Mouse (Mus musculus) bone marrow macrophage, adult 2 months (primary cell): ENCODE results near the gene Pnpo. TPM values are rescaled to one million over a fixed set of nuclear protein-coding genes. Genes with fewer than 3 reads are reported as not detected.

Experiments used
- H3K27ac ChIP-seq: 2 replicates; pipeline ENCODE4 v1.5.1; 2012; ENCODE audit warnings: low read depth, low read length; ENCODE audit not compliant: insufficient read depth
- H3K4me1 ChIP-seq: 2 replicates; pipeline ENCODE4 v1.6.1; 2012; ENCODE audit warnings: low read length; ENCODE audit not compliant: control insufficient read depth, insufficient read depth
- H3K4me3 ChIP-seq: 2 replicates; pipeline ENCODE4 v1.5.1; 2012; ENCODE audit warnings: mild to moderate bottlenecking, low read length, moderate library complexity; ENCODE audit not compliant: insufficient read depth
- CTCF ChIP-seq: IDR thresholded peaks from 2 replicates; pipeline ENCODE4 v1.5.1; 2012; ENCODE audit warnings: low read depth, mild to moderate bottlenecking, low read length, moderate library complexity
- POLR2A ChIP-seq: IDR thresholded peaks from 2 replicates; pipeline ENCODE4 v1.6.1; 2012; ENCODE audit warnings: mild to moderate bottlenecking, low read depth, low read length, borderline replicate concordance
- polyA plus RNA-seq: library from polyadenylated mRNA; stranded (reverse); fragments of >200 nt; gene quantifications from 2 replicates; pipeline ENCODE4 v1.2.4, GENCODE M21; 2012; ENCODE audit not compliant: missing spikeins, insufficient read depth, insufficient read length

Gene Pnpo
- polyA plus RNA-seq, 1 experiment: 17.5 TPM

- Histone ChIP-seq H3K4me3 (no peak overlapping the region), H3K27ac (no peak overlapping the region), H3K4me1 (peaks cover 6% of the 10 kb centered on the region)
- TF ChIP-seq POLR2A (no peak), CTCF (no peak)
These were observed 3.0 kb downstream of the Pnpo start for GRCm38 (mm10) chr11:96940578-96941465.

GRCm38 (mm10) chr11:96938426-96938800 is 5.4 kb downstream of the Pnpo start:
- Histone ChIP-seq H3K4me3 (no peak overlapping the region), H3K27ac (no peak overlapping the region), H3K4me1 (peaks cover 7% of the 10 kb centered on the region; the same call in 1 of the 2 replicates)
- no peak for TF ChIP-seq CTCF
- no peak for TF ChIP-seq POLR2A

- peaks cover 7% of the 10 kb centered on the region; the same call in 1 of the 2 replicates for H3K4me1 ChIP-seq
- no peak overlapping the region for H3K4me3 ChIP-seq
- TF ChIP-seq POLR2A (no peak), CTCF (peak; percentile 49; the same call in 1 of the 2 replicates)
- no peak overlapping the region for H3K27ac ChIP-seq
These were observed 6.0 kb downstream of the Pnpo start for GRCm38 (mm10) chr11:96937549-96938425.

- no peak overlapping the region for H3K27ac ChIP-seq
- peaks cover 7% of the 10 kb centered on the region; the same call in 1 of the 2 replicates for H3K4me1 ChIP-seq
- TF ChIP-seq POLR2A: no peak
- TF ChIP-seq CTCF: no peak
- H3K4me3 ChIP-seq: no peak overlapping the region
These were observed 7.7 kb downstream of the Pnpo start for GRCm38 (mm10) chr11:96935872-96936650.

- Histone ChIP-seq H3K27ac (no peak overlapping the region), H3K4me3 (no peak overlapping the region), H3K4me1 (peaks cover 7% of the 10 kb centered on the region; the same call in 1 of the 2 replicates)
- TF ChIP-seq CTCF: no peak
- TF ChIP-seq POLR2A: no peak
These were observed 8.8 kb downstream of the Pnpo start for GRCm38 (mm10) chr11:96934921-96935356.

DNA sequence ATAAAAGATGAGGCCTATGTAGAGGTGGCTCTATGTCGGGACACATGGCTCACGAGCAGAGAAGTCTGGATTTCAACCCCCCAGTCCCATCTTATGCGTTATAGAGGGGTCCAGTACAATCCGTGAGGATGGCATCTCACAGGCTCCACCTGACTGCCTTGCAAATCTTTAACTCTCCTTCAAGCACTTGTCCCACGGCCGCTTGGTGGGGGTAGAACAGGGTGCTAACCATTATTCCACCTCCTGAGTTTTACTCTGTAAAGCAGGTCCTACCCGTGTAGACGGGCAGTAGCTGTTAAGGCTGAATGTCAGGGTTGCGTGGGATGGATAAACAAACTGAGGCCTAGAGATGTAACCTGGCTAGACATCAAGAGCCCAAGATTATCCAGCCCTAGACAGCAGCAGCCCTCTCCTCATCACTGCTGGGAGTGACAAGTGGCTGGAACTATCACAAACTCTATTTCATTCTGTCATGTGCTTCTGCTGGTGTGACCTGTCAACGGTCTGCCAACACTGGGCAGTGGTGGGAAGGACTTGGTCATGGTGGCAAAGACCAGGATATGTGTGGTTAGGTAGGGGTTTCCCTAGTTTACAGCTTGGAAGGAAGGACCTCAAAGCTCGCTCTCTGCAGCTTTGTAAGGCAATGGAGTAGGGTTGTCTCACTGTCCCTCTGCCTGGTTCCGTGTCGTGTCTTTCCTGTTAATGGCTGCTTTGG is 10.1 kb downstream of the Pnpo start:
- no peak for TF ChIP-seq POLR2A
- peaks cover 7% of the 10 kb centered on the region; the same call in 1 of the 2 replicates for H3K4me1 ChIP-seq
- H3K4me3 ChIP-seq: no peak overlapping the region
- H3K27ac ChIP-seq: no peak overlapping the region

DNA sequence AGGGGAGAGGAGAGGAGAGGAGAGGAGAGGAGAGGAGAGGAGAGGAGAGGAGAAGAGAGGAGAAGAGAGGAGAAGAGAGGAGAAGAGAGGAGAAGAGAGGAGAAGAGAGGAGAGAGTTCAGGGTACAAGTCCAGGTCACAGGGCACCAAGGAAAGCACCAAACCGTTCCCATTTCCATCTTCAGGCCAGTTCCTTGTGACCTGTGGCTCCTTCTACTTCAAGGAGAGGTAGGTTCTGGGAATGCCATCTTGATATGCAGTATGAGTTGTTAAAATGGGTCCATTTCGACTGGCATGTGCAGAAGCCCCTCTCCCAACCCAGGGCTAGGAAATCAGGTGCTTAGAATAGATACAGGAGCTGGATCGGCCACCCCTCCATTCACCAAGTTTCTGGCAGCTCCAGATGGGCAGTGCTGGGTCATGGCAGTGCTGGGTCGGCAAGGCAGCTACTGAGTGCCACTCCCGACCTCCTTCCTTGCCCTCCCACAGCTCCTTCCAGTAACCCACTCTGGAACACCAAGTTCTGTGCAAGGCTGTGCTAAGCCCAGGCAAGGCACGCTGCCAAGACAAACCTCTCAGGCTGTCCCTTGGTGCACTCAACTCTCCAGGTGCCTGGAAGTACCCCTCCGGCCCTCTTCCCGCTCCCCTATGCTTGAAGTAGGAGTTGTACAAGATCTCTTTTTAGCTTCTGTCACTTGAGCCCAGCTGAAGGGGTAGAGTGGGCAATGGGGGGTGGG is 12.3 kb downstream of the Pnpo start:
- no peak overlapping the region for H3K27ac ChIP-seq
- no peak overlapping the region for H3K4me3 ChIP-seq
- peaks cover 7% of the 10 kb centered on the region; the same call in 1 of the 2 replicates for H3K4me1 ChIP-seq
- TF ChIP-seq CTCF: no peak
- TF ChIP-seq POLR2A: no peak

- TF ChIP-seq POLR2A (no peak), CTCF (no peak)
- Histone ChIP-seq H3K27ac (no peak overlapping the region), H3K4me3 (no peak overlapping the region), H3K4me1 (peaks cover 5% of the 10 kb centered on the region; the same call in 1 of the 2 replicates)
These were observed 13.9 kb downstream of the Pnpo start for GRCm38 (mm10) chr11:96929766-96930331.
